Mouse (Mus musculus) forebrain, embryonic 12.5 days (tissue): ENCODE results near the gene Fbxo40. TPM values are rescaled to one million over a fixed set of nuclear protein-coding genes. Genes with fewer than 3 reads are reported as not detected.

Experiments used
- ATAC-seq: fragments of 200-750 bp; cut with Nextera tagmentation; 2 replicates; pipeline ENCODE4 v1.8.0; 2017; ENCODE audit warnings: moderate TSS enrichment; ENCODE audit not compliant: low FRiP score
- H3K27ac ChIP-seq: fragments of 300-500 bp; sonication (generic); 2 replicates; pipeline ENCODE4 v1.5.1; 2016; ENCODE audit warnings: mild to moderate bottlenecking
- H3K27me3 ChIP-seq: fragments of 300-500 bp; sonication (generic); 2 replicates; pipeline ENCODE4 v1.6.1; 2016; ENCODE audit warnings: mild to moderate bottlenecking
- H3K36me3 ChIP-seq: fragments of 300-500 bp; sonication (generic); replicated peaks from 2 replicates; pipeline ENCODE4 v1.6.1; 2016; ENCODE audit warnings: mild to moderate bottlenecking
- H3K4me1 ChIP-seq: fragments of 300-500 bp; sonication (generic); 2 replicates; pipeline ENCODE4 v1.6.1; 2016
- H3K4me2 ChIP-seq: fragments of 300-500 bp; sonication (generic); 2 replicates; pipeline ENCODE4 v1.6.1; 2016; ENCODE audit warnings: mild to moderate bottlenecking, moderate library complexity
- H3K4me3 ChIP-seq: fragments of 300-500 bp; sonication (generic); replicated peaks from 2 replicates; pipeline ENCODE4 v1.5.1; 2016; ENCODE audit warnings: mild to moderate bottlenecking
- H3K9ac ChIP-seq: fragments of 300-500 bp; sonication (generic); 2 replicates; pipeline ENCODE4 v1.6.1; 2016; ENCODE audit warnings: mild to moderate bottlenecking
- H3K9me3 ChIP-seq: fragments of 300-500 bp; sonication (generic); 2 replicates; pipeline ENCODE4 v1.6.1; 2016
- WGBS: fragments of 180-500 bp; shearing (Covaris S2); methylation state at CpG from one replicate; pipeline ENCODE4 v1.1.7; 2016; 5-methylcytosine and 5-hydroxymethylcytosine counted together
- polyA plus RNA-seq: library from polyadenylated mRNA; unstranded; fragments of >200 nt; fragmentation: Nextera tagmentation; extraction: Ambion mirVana; gene quantifications from 2 replicates; pipeline ENCODE4 v1.2.1, GENCODE M21; 2016

The Fbxo40 gene
- polyA plus RNA-seq, 1 experiment from 2014 or later = not detected

- H3K4me2 ChIP-seq = no peak overlapping the region
- no peaks in the 10 kb centered on the region for H3K36me3 ChIP-seq
Measured at GRCm38 (mm10) chr16:36988066-36988465, 2.2 kb downstream of the Fbxo40 start.

GRCm38 (mm10) chr16:36987399-36987798 is 2.9 kb downstream of the Fbxo40 start:
- no peak overlapping the region for H3K4me3 ChIP-seq
- no peaks in the 10 kb centered on the region for H3K36me3 ChIP-seq
- H3K4me1 ChIP-seq = no peaks in the 10 kb centered on the region
- H3K9ac ChIP-seq = no peak overlapping the region
- no peak overlapping the region for H3K27ac ChIP-seq
- H3K27me3 ChIP-seq = no peaks in the 10 kb centered on the region
- H3K9me3 ChIP-seq = no peaks in the 10 kb centered on the region
- WGBS = 71% methylated on average over 2 of the region's 2 CpGs
- no peak overlapping the region for H3K4me2 ChIP-seq
- ATAC-seq = no peak

More at GRCm38 (mm10) chr16:36988066-36988465, 2.2 kb downstream of the Fbxo40 start:
- Histone ChIP-seq H3K27me3 (no peaks in the 10 kb centered on the region), H3K27ac (no peak overlapping the region), H3K9me3 (no peaks in the 10 kb centered on the region), H3K4me3 (no peak overlapping the region), H3K9ac (no peak overlapping the region), H3K4me1 (no peaks in the 10 kb centered on the region)
- ATAC-seq = no peak

- Histone ChIP-seq H3K9ac (no peak overlapping the region), H3K4me1 (no peaks in the 10 kb centered on the region), H3K27ac (no peak overlapping the region), H3K36me3 (no peaks in the 10 kb centered on the region), H3K4me2 (no peak overlapping the region), H3K4me3 (no peak overlapping the region), H3K27me3 (no peaks in the 10 kb centered on the region), H3K9me3 (no peaks in the 10 kb centered on the region)
- no peak for ATAC-seq
- WGBS = 74% methylated on average over 5 of the region's 5 CpGs
Measured at GRCm38 (mm10) chr16:36985636-36986042, 4.6 kb downstream of the Fbxo40 start.

GRCm38 (mm10) chr16:36983796-36984195 is 6.5 kb downstream of the Fbxo40 start:
- 82% methylated on average over 1 of the region's 1 CpGs for WGBS

GRCm38 (mm10) chr16:36979127-36979526 is 11.1 kb downstream of the Fbxo40 start:
- 92% methylated on average over 2 of the region's 2 CpGs for WGBS
- no peaks in the 10 kb centered on the region for H3K9me3 ChIP-seq

More at GRCm38 (mm10) chr16:36983796-36984195, 6.5 kb downstream of the Fbxo40 start:
- Histone ChIP-seq H3K36me3 (no peaks in the 10 kb centered on the region), H3K4me1 (no peaks in the 10 kb centered on the region), H3K9me3 (no peaks in the 10 kb centered on the region), H3K4me3 (no peak overlapping the region), H3K9ac (no peak overlapping the region), H3K27me3 (no peaks in the 10 kb centered on the region), H3K27ac (no peak overlapping the region), H3K4me2 (no peak overlapping the region)
- ATAC-seq = no peak

GRCm38 (mm10) chr16:36963415-36963814 is 26.9 kb downstream of the Fbxo40 start:
- Histone ChIP-seq H3K27ac (no peak overlapping the region), H3K9ac (no peak overlapping the region), H3K4me3 (no peak overlapping the region), H3K4me2 (no peak overlapping the region), H3K36me3 (no peaks in the 10 kb centered on the region), H3K4me1 (no peaks in the 10 kb centered on the region), H3K27me3 (no peaks in the 10 kb centered on the region), H3K9me3 (no peaks in the 10 kb centered on the region)
- WGBS = 88% methylated on average over 4 of the region's 4 CpGs
- ATAC-seq = no peak

More at GRCm38 (mm10) chr16:36979127-36979526, 11.1 kb downstream of the Fbxo40 start:
- Histone ChIP-seq H3K27me3 (no peaks in the 10 kb centered on the region), H3K4me1 (no peaks in the 10 kb centered on the region), H3K4me3 (no peak overlapping the region), H3K4me2 (no peak overlapping the region), H3K9ac (no peak overlapping the region), H3K27ac (no peak overlapping the region), H3K36me3 (no peaks in the 10 kb centered on the region)
- ATAC-seq = no peak

- 41% methylated on average over 11 of the region's 11 CpGs for WGBS
- no peaks in the 10 kb centered on the region for H3K27me3 ChIP-seq
- ATAC-seq = no peak
- no peaks in the 10 kb centered on the region for H3K9me3 ChIP-seq
- no peaks in the 10 kb centered on the region for H3K4me1 ChIP-seq
- H3K4me3 ChIP-seq = no peak overlapping the region
- no peak overlapping the region for H3K27ac ChIP-seq
- H3K9ac ChIP-seq = no peak overlapping the region
- no peak overlapping the region for H3K4me2 ChIP-seq
- H3K36me3 ChIP-seq = no peaks in the 10 kb centered on the region
Measured at GRCm38 (mm10) chr16:36955106-36955505, 35.2 kb downstream of the Fbxo40 start.

- no peak overlapping the region for H3K4me2 ChIP-seq
- H3K4me1 ChIP-seq = no peaks in the 10 kb centered on the region
- no peaks in the 10 kb centered on the region for H3K27me3 ChIP-seq
- H3K9me3 ChIP-seq = no peaks in the 10 kb centered on the region
- H3K27ac ChIP-seq = no peak overlapping the region
- H3K36me3 ChIP-seq = no peaks in the 10 kb centered on the region
- WGBS = 29% methylated on average over 4 of the region's 4 CpGs
- no peak overlapping the region for H3K4me3 ChIP-seq
- ATAC-seq = no peak
- no peak overlapping the region for H3K9ac ChIP-seq
Measured at GRCm38 (mm10) chr16:36951029-36951428, 39.2 kb downstream of the Fbxo40 start.

GRCm38 (mm10) chr16:36949614-36950336 is 40.5 kb downstream of the Fbxo40 start:
- 69% methylated on average over 8 of the region's 8 CpGs for whole genome bisulfite sequencing
- Histone ChIP-seq H3K27me3 (no peaks in the 10 kb centered on the region), H3K9me3 (no peaks in the 10 kb centered on the region), H3K4me1 (peaks cover 6% of the 10 kb centered on the region), H3K9ac (no peak overlapping the region), H3K36me3 (no peaks in the 10 kb centered on the region), H3K27ac (no peak overlapping the region), H3K4me2 (no peak overlapping the region), H3K4me3 (no peak overlapping the region)
- no peak for ATAC-seq

GRCm38 (mm10) chr16:36947646-36948197 is 42.5 kb downstream of the Fbxo40 start:
- H3K36me3 ChIP-seq = no peaks in the 10 kb centered on the region
- ATAC-seq = no peak
- H3K4me3 ChIP-seq = no peak overlapping the region
- 46% methylated on average over 4 of the region's 4 CpGs for WGBS
- H3K27me3 ChIP-seq = no peaks in the 10 kb centered on the region
- H3K27ac ChIP-seq = no peak overlapping the region
- H3K4me2 ChIP-seq = no peak overlapping the region
- H3K9ac ChIP-seq = no peak overlapping the region
- peaks cover 8% of the 10 kb centered on the region for H3K4me1 ChIP-seq
- H3K9me3 ChIP-seq = no peaks in the 10 kb centered on the region

GRCm38 (mm10) chr16:36946459-36947159 is 43.7 kb downstream of the Fbxo40 start:
- no peak for ATAC-seq
- 87% methylated on average over 8 of the region's 8 CpGs for WGBS
- no peak overlapping the region for H3K4me2 ChIP-seq
- peaks cover 8% of the 10 kb centered on the region for H3K4me1 ChIP-seq
- no peaks in the 10 kb centered on the region for H3K9me3 ChIP-seq
- H3K36me3 ChIP-seq = no peaks in the 10 kb centered on the region
- H3K4me3 ChIP-seq = no peak overlapping the region
- H3K27ac ChIP-seq = no peak overlapping the region
- no peaks in the 10 kb centered on the region for H3K27me3 ChIP-seq
- H3K9ac ChIP-seq = no peak overlapping the region

GRCm38 (mm10) chr16:36944895-36945424 is 45.3 kb downstream of the Fbxo40 start:
- Histone ChIP-seq H3K9ac (no peak overlapping the region), H3K27ac (no peak overlapping the region), H3K9me3 (no peaks in the 10 kb centered on the region), H3K36me3 (no peaks in the 10 kb centered on the region), H3K27me3 (no peaks in the 10 kb centered on the region), H3K4me2 (no peak overlapping the region), H3K4me1 (peaks cover 8% of the 10 kb centered on the region), H3K4me3 (no peak overlapping the region)
- WGBS = 10% methylated on average over 12 of the region's 12 CpGs
- peak; percentile 64 for ATAC-seq
